Mouse (Mus musculus) forelimb bud, embryonic 11.5 days (tissue): ENCODE data around the gene Klhl22.
"Not testable (repeated sequence)": the region's sequence is repeated elsewhere in the genome, so short reads cannot be mapped to it uniquely, and the experiment has no call there.

Experiments
- DNase-seq: peaks from one replicate; pipeline ENCODE4 v3.0.0-alpha.2; 2012; ENCODE audit warnings: low read depth, low spot score

Gene Klhl22

DNA sequence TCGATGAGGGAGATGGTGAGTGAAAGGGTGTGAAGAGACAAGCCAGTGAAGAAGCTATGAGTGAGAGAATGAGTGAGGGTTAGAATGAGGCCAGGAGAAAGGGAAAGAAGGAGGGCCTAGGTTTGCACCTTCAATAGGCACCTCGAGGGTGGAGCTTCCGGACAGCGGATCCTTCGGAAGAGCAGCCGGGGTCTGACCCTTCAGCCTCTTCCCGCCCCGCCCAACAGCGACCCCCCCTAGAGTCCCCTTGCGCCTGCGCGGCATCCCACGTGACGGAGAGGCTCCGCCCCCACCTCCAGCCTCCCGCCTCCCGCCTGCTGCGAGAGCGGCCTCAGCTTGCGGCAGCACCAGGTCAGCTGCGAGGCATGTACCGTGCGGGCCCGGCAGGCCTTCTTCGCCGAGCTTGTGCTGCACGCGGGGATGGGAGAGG, at the start of gene Klhl22:
Klhl22 (plus strand) TSS at position 275 of the 430 bp plus-strand sequence.
- DNase-seq = peak; percentile 84

GRCm38 (mm10) chr16:17717791-17718190, 41.6 kb upstream of the Klhl22 start:
- DNase-seq = no peak

DNA sequence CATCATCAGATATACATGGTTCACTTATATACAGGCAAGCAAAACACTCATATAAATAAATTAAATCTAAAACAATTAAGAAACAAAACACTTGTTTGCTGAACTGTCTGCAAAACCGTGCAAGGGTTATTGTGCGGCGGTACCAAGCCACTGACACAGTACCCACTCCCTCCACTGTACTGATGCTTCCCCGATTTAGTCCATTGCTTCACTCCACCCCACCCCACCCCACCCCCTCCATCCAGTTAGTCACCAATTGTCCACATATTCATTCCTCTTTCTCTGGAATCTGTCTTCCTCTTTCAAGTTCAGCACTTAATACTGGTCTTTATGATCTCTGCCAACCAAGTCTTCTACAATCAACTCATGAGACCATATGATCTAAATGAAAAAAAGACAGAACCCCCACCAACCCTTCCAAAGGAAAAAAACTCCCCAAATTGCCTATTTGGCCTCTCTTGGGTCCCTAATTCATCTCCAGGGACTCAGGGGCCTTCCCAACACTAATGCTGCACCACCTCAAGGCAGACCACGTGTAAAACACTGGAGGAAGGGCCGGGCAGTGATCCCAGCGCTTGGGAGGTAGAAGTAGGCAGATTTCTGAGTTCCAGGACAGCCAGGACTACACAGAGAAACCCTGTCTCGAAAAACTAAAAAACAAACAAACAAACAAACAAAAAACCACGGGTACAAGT, 38.2 kb upstream of the Klhl22 start:
- no peak for DNase-seq

DNA sequence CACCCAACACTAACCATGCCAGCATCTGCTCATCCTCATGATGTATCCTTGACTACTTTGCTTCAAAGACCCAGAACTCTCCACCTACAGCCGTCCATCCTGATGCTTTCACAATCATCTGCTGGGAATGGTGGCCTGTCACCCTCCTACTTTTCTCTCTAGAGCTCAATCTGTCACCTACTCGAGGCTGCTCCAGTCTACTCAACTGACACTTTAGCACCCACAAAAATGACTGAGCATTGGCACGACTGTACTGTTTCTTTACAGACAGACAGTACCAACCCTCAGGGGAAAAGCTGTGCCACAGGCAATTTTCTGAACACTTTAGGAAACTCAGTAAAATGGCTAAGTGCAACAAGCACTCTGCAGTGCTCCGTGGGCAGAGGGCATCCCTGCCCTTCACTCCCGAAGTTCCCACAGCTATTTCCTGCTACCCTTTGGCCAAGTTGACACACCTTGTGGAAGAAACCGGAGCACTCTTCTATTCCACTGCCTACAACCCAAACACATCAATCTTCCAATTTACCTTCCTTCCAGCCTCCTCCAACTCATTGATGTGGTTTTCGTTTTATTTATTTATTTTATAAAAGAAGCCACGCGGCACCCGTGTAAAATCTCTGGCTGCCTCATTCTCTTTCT, 37.5 kb upstream of the Klhl22 start:
- no peak for DNase-seq

GRCm38 (mm10) chr16:17722461-17723324, 36.7 kb upstream of the Klhl22 start:
- DNase-seq = peak; percentile 91

DNA sequence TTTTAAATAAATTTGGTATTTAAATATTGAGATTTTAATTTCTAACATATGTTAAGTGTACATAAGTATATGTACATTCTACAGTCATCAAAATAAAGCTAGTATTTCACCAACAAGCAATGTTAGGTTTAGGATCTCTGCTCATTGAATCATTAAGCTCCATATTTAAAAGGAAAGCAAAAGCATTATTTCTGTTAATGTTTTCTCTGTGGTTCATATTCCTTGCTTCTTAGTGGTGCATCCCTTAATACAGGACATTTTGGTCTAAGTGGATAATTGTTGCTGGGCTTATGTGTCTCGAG, 36.1 kb upstream of the Klhl22 start:
- DNase-seq = no peak

GRCm38 (mm10) chr16:17724448-17724847, 35.0 kb upstream of the Klhl22 start:
- no peak for DNase-seq

DNA sequence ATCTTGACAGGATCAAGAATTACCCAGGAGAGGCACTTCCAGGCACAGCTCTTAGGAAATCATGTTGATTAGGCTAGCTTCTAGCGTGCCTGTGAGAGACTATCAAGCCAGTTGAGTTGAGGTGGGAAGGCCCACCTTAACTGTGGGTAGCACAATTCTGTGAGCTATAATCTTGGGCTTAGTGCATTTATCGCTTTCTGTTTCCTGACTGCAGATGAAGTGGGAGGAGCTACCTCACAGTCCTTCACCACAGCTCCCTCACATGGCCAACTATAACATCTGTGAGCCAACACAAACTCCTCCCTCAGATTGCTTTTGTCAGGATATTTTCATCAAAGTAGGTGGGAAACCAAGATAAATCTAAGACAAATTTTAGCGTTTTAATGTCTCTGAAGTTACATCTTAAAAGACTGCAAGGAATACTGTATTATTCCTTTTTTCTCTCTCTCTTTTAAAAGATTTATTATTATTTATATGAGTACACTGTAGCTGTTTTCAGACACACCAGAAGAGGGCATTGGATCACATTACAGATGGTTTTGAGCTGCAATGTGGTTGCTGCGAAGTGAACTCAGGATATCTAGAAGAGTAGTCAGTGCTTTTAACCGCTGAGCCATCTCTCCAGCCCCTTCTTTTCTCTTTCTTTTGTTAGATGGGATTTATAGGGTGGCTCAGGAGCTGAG, 32.1 kb upstream of the Klhl22 start:
- peak; percentile 27 for DNase-seq

GRCm38 (mm10) chr16:17729974-17730373, 29.4 kb upstream of the Klhl22 start:
- DNase-seq = no peak

GRCm38 (mm10) chr16:17732021-17732420, 27.4 kb upstream of the Klhl22 start:
- DNase-seq = no peak

- DNase-seq = no peak
Observed at GRCm38 (mm10) chr16:17732431-17732830, 27.0 kb upstream of the Klhl22 start.

GRCm38 (mm10) chr16:17732841-17733340, 26.5 kb upstream of the Klhl22 start, which contains the start of gene Med15:
Gene Med15, minus strand, starts transcription at chr16:17732891.
- DNase-seq = peak; percentile 39

DNA sequence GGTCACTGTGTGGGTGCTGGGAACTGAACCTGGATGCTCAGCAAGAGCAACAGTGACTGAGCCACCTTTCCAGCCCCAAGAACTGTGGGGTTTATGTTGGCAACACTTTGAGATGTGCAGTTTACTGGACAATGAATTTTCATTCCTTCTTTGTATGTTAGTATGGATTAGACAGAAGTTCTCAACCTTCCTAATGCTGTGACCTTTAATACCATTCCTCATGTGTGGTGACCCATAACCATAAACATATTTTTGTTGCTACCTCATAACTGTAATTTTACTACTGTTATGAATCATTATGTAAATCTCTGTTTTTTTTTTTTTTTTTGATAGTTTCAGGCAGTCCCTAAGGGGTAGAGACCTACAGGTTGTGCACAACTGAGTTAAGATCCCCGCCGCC, 25.8 kb upstream of the Klhl22 start:
- DNase-seq = no peak

DNA sequence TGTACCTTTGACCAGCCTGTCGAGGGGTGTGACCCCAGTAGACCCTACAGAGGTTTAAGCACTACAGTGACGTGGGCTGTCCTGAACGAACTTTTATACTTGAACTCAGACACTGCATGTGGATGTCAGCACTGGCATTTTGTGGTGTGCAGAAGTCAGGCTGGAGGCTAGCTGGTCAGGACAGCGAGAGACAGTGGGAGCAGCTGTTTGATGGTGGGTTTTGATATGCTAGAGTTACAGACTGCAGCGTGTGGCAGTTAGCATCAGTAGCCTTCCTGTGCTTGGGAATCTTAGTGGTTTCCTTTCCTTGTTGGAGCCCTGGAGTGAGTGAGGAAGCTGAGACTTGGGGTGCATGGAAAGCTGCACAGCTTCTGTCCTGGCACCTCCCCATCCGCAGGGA, 24.5 kb upstream of the Klhl22 start:
- DNase-seq = not testable (repeated sequence)

DNA sequence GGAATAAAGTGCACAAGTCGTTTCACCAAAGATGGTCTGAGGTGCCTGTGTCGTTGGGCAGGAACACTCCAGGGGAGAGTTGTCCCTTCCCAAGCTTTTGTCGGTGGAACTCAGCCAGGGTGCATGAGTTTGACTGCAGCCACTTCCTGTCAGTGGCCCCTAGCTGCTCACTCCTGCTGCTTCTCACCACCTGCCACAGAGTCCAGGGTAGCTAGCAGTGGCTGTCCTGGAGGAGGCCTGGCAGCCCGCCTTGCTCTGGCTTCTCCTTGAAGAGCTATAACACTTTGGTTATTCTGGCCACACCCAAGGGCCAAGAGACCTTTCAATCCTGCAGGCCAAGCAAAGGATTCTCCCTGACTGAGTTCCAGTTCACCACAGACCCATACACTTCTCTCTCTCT, 23.3 kb upstream of the Klhl22 start:
- DNase-seq = no peak

- no peak for DNase-seq
Observed at GRCm38 (mm10) chr16:17740080-17740479, 19.3 kb upstream of the Klhl22 start.

DNA sequence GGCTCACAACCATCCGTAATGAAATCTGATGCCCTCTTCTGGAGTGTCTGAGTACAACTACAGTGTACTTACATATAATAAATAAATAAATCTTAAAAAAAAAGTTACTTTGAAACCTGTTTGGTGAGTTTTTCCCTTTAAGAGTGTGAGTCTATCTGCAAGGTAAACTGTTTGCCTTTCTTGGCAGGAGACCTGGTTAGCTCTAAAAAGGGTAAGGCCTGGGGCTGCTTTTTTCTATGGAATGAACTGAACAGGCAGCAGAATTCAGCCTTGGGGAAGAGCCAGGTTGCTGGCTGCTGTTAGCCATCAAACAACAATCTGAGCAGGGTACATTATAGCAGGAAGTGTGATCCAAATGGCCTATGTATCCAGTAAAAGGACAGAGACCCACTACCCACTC, 16.6 kb upstream of the Klhl22 start:
- no peak for DNase-seq

- no peak for DNase-seq
Observed at GRCm38 (mm10) chr16:17743279-17743678, 16.1 kb upstream of the Klhl22 start.

DNA sequence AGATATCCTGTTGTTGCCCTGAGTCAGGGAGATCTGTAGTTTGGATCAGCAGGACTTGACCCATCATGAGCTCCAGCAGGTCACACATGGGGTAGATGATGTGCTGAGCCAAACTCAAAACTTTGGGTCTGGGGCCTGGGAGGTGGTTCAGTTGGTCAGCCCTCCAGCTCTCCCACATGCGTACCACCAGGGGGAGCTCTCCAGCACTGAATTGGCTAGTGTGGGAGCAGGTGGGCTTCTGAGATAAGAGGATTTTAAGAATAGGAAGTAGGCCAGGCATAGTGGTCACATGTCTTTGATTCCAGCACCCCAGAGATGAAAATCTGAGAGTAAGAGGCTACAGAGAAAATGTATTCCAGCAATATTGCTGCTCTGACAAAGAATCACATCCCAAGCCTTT, 14.9 kb upstream of the Klhl22 start:
- peak; percentile 60 for DNase-seq

DNA sequence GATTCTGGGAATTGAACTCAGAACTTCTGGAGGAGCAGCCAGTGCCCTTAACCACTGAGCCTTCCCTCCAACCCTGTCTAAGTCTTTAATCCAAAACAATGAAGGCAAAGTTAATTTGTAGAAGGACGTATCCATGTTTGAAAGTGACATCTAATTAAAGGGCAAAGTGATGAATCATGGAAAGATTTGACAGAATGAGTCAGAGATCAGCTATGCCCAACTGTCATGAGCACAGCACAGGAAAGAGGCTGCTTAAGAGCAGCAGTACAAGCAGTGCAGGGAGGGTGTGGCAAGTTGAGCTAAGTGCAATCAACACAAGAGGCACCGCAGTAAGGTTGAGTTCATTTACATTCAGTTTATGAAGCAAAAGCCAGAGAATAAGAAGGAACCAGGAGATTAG, 14.4 kb upstream of the Klhl22 start:
- DNase-seq = no peak

DNA sequence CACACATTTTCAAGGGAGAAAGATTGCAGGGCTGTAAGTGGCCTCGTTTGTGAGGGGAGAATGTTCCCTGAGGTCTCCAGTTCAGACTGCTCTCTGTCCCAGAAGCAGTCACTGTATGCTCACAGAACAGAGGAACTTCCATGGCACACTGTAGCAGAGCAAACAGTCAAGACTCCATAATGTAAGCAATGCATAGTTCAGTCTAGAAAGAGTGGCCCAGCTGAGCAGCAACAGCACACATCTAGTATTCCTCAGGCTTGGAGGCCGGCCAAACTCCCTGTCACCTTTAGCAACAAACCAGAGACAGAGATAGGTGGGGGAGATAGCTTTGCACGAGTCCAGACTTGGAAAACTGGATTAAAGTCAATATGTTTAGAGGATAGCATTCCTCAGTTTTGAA, 6.4 kb upstream of the Klhl22 start:
- DNase-seq = no peak

GRCm38 (mm10) chr16:17753686-17754085, 5.7 kb upstream of the Klhl22 start:
- no peak for DNase-seq
